Mouse (Mus musculus) frontal cortex, postnatal 25 days (tissue): ENCODE measurements around the gene Slc2a12.

Source experiments
- DNase-seq, 2 experiments: peaks; one replicate each; pipeline ENCODE4 v3.0.0; 2022; ENCODE audit warnings: low spot score in 2 of 2

Gene Slc2a12

DNA sequence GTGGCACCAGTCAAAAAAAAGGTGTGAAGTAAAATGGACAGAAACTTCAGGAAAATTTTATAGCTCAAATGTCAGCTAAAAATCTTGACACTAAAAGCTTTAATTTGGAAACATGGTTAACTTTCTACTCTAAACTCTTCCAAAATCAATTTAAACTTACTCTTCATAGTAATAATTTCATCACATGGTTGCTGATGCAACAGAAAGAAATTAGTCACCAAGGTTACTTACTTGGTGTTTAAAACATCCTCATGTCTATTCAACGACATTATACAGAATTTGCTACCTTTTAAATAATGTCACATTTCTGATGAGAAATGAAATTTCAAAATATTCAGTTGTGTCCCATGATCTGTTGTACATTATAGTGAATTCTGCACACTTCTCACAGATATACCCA, 83.4 kb downstream of the Slc2a12 start:
- no peak for DNase-seq

DNA sequence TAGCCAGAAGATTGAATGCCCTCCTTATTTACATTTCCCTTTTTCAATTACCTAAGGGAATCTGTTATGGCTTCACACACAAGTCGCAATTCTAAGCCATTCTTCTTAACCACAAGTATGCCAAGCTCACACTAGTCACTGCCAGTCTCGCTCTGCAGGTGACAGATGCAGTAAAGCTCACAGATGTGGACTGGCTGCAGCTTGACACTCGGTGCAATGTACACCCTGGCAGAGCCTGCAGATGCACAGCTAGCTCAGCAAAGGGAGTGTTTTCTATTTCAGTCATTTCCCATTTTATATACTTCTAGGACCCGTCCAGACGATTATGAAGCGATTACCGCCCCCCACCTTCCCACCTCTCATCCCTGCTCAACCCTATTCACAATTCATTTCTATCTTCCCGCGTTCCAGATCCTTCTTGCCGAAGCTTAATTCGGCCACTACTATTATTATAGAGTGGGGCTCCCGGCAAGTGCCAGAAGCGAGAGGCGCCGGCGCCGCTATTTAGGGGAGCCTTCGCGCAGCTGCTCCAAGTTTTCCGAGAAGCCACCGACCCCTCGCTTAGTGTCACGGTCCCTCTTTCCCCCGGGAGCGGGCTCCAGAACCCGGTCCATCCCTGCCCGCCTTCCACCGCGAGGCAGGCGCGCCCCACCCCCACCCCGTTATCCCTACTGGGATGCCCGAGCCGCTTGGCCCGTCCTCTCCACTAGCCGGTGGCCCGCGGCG, 85.6 kb downstream of the Slc2a12 start:
- DNase-seq = peak in 1 of 2 experiments; percentile 14

DNA sequence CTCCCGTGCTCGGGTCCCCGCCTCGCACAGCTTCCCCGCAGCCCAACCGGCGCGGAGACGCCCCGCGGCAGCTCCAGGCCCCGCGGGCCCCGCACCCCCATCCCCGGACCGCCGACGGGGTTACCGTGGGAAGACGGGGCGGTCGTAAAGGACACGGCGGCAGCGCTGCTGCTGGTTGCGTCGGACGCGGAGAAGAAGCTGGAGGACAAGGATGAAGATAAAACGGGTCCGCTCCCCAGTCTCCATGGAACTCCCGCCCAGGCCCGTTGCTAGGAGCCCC, 86.1 kb downstream of the Slc2a12 start:
- DNase-seq = no peak

DNA sequence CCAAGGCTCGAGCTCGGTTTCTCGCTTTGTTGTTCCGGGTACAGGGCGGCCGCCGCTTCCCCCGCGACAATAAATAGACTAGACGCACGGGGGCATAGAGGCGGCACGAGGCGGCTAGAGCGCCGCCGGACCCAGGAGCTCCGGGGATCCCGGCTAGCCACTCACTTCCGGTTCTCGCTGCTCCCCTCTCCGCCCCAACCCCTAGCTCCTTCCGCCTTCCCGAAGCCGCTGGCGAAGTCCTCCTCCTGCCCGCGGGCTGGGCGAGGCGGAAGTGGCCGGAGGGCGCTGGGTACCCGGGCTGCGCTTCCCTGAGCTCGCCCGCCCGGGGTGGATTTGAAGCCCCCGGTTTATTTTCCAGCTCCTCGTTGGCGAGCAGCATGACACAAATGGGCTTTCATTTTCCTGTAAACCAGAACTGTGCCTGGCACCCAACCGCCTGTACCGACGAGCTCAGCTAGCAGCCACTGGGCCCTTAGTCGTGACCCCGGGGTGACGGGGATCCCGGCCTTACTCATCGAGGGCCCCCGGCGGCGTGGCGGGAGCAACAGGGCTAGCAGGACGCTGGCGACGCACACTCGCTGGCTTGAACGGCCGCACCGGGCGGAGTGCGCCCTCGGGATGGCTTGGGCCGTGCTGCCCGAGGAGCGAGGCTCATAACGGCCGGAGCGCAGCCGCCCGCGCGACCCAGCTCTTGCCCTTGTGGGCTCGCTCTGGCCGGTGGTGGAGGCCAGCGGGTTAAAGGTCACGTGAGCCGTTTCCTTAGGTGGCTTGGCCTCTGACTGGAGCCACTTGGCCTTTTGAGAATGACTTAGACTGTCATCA, 86.7 kb downstream of the Slc2a12 start, which contains the start of gene Tbpl1:
Gene Tbpl1 (minus strand): TSS at position 667 of the 822 bp plus-strand sequence.
- DNase-seq = peak; percentile 87 to 90

DNA sequence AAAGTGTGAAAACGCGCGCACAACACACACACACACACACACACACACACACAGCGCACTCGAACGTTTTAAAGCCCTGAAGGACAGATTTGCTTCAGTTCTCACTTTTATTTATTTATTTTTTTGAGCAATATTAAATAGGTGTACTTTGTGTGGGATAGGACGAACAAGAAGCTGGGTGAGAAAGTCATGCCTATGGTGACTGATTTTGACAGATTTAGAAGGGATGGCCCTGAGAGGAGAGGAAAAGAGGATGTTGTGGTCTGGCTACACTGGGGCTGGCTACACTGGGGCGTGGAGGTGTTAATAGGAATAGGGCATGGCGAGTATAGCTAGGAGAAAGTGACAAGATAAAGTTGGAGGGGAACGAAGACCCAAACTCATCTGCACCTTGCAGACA, 87.4 kb downstream of the Slc2a12 start:
- DNase-seq = no peak

DNA sequence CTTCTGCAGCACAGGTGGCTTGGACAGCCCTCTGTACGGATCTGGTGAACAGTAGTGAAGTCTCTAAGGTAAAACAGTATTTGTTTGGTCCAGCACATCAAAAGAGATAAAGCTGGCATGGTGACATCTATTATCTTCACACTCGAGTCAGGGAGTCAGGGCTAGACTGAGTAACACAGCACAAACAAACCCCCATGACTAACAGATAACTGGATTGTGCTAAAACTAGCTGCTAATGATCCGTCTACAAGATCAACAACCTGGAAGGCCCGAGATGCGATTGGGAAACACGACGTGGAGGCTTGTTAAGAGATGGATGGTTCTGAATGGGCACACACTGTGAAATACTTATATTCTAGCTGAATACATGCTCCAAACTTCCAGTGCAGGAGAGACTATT, 101.1 kb downstream of the Slc2a12 start:
- DNase-seq = no peak

DNA sequence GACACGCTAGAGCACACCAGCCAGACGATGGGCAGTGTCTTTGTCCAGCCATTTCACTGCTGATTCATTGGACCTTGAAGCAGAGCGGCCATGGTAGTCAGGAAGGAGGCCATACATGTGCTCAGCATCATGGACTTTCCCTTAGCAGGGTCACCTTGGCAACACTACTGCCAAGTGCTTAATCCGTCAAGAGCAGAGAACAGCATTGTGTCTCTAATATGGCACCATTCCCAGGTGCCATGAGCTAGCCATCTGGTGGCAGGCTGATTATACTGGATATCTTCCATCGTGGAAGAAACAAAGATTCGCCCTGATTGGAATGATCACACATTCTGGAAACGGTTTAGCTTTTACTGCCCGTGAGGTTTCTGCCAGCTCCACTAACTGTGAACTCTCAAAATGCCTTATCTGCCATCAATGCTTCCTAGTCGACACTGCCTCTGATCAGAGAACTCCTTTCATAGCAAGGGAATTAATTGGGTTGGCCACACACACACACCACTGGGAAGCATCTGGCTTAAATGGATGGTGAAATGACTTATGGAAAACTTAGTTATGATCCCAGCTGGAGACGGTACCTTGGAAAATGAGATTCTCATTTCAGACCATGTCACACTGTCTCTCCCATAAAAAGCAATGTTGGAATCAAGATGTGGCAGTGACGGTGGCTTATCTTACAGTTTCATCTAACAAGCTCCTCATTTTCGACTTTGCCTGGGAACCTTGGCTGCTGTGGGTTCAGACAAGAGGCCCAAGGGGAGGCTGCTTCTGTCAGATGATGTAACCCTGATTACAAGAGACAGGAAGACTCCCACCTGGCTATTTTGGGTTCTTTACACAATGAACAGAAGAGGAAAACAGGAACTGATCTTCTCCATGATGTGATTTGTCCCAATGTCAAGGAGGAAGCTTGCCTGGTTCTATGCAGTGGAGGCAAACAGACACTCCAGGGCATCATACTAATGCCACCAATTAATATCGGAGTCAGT, 101.8 kb downstream of the Slc2a12 start:
- DNase-seq = no peak

DNA sequence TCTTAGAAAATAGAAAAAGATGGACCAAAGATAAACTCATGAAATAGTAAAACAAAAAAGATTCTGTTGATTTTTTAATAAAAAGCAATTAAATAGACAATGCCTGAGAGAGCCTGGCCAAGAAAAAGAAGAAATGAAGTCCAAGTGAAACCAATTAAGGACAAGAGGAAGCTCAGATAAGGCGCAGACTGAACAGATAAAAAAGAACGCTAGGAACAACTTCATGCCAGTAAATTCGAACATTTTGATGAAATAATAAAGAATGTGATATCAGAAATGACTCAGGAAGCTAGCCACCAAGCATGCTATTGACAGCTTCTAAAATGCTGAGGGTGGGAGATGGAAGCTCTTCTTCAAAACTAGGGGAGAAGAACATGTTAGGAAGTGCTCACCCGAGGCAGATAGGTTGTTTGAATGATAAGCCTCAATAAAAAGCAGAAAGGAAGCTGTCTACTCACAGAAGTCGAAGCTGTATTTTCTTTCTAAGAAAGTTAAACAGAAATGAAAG, 106.4 kb downstream of the Slc2a12 start:
- DNase-seq = no peak
